Mouse (Mus musculus) layer of hippocampus, adult 2 months (tissue): ENCODE measurements at regions not wholly inside any gene's neighbourhood (a gene's known extent, or its start where the extent isn't known, plus 50 kb on each side); places are given as distances from the start of the nearest gene placed in this dataset.

Source experiments
- DNase-seq, 2 experiments: peaks; one replicate each; pipeline ENCODE4 v3.0.0; 2022; ENCODE audit warnings: low spot score in 2 of 2
- H3K27ac ChIP-seq: fragments of 200-600 bp; 2 replicates; pipeline ENCODE4 v1.8.1; 2022
- H3K4me3 ChIP-seq: fragments of 200-600 bp; 2 replicates; pipeline ENCODE4 v1.8.1; 2022; ENCODE audit warnings: mild to moderate bottlenecking
- CTCF ChIP-seq: fragments of 200-600 bp; conservative IDR thresholded peaks from 2 replicates; pipeline ENCODE4 v1.8.1; 2022; ENCODE audit warnings: antibody characterized with exemption, mild to moderate bottlenecking, moderate library complexity

GRCm38 (mm10) chr1:82106756-82107155, 126.2 kb upstream of the Gm9747 start:
- no peak for TF ChIP-seq CTCF

DNA sequence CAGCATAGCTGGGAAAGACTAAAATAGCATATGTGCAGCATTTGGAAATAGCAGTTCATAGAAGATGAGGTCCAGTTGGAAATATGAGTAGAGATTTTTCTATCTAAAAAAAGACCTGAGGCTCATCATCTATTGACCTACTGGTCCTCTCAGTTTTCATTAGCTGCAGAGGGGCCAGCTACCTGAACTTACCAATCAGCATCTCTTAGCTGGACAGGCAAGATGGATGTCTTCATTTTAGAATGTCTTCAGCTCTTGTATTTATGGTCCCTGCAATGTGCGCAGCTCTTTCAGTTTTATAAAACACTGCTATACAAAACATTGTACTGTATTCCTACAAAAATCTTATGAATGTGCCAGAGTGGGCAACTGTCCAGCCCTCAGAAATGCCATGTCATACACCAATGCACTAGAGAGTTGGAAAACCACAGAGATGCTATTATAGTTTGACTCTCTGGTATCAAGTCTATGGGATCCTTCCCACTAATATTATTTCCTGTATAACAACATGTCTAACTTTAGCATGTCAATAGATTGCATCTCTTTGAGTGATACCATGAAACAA, 122.8 kb upstream of the Gm9747 start:
- no peak for DNase-seq
- Histone ChIP-seq H3K4me3 (no peak overlapping the region), H3K27ac (no peak overlapping the region)
- TF ChIP-seq CTCF = no peak

More at GRCm38 (mm10) chr1:82106756-82107155, 126.2 kb upstream of the Gm9747 start:
- no peak overlapping the region for H3K27ac ChIP-seq
- H3K4me3 ChIP-seq = no peak overlapping the region
- DNase-seq = no peak

DNA sequence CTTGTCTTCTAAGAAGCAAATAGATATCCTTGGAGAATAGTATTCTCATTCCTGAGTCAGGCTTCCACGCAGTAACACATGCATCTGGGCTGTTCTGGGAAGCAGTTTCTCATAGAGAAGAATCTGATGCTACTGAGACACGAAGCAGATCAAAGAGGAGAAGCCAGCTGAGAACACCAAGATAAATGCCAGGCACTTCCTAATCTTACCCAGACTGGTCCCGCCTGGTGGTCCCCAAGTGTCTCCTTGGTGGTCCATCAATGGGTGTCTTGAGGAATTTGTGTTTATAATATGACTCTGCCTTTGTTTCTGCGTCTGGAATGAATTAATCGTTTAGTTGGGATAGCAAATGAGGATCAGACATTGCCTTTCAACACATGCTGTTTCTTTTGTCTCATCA, 120.5 kb upstream of the Gm9747 start:
- no peak for DNase-seq
- H3K27ac ChIP-seq = no peak overlapping the region
- no peak for TF ChIP-seq CTCF

GRCm38 (mm10) chr1:82124503-82124902, 108.4 kb upstream of the Gm9747 start:
- H3K27ac ChIP-seq = no peak overlapping the region
- TF ChIP-seq CTCF = no peak
- DNase-seq = no peak
- no peak overlapping the region for H3K4me3 ChIP-seq

More for the DNA sequence above, 120.5 kb upstream of the Gm9747 start:
- no peak overlapping the region for H3K4me3 ChIP-seq

- Histone ChIP-seq H3K4me3 (no peak overlapping the region), H3K27ac (no peak overlapping the region)
- no peak for TF ChIP-seq CTCF
- no peak for DNase-seq
Measured at GRCm38 (mm10) chr1:82129700-82130275, 103.1 kb upstream of the Gm9747 start.

- DNase-seq = no peak
- no peak for TF ChIP-seq CTCF
- H3K27ac ChIP-seq = no peak overlapping the region
Measured at GRCm38 (mm10) chr1:82132536-82132935, 100.4 kb upstream of the Gm9747 start.

DNA sequence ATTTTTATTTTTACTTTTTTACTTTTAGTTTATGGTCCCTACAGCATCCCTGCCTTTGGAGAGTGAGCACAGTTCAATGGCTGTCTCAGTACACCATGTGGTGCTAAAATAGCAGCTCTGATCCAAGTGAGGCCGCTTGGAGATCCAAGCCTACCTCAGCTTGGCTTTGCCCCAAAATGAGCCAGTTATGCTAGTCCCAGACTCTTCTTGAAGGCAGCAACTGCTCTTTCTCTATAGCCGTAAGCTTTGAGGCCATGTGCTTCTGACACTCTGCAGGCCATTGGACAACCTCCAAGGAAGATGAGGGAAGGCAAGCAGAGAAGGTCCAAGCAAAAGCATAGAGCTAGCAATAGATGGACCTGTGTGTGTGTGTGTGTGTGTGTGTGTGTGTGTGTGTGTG, 98.0 kb upstream of the Gm9747 start:
- no peak for TF ChIP-seq CTCF
- no peak overlapping the region for H3K4me3 ChIP-seq
- no peak overlapping the region for H3K27ac ChIP-seq
- DNase-seq = no peak

More at GRCm38 (mm10) chr1:82132536-82132935, 100.4 kb upstream of the Gm9747 start:
- H3K4me3 ChIP-seq = no peak overlapping the region

DNA sequence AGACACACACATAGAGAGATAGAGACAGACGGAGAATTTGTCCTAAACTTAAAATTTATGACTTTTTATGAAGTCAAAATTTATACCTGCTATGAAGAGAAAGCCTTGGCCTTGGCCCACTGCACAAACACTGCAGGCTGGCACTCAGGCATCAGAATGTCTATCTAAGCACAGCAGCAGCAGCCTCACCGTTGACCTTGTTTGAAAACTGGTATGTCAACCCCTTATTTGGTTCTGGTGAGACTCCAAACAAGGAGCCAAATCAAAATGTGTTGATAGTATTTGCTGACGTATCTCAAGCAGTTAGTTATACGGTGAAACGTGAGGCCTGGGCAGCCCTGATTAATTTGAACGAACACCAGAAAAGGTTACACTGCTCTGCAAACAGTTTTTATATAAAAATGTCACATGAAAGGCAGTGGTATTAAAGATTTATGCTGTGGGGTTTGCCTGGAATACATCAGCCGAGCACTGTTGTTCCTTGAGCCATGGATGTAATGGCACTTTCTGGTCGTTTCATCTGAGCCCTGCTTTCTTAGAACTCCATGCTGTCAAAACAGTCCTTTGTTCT, 97.1 kb upstream of the Gm9747 start:
- Histone ChIP-seq H3K27ac (no peak overlapping the region), H3K4me3 (no peak overlapping the region)
- no peak for DNase-seq
- no peak for TF ChIP-seq CTCF

- no peak overlapping the region for H3K27ac ChIP-seq
- no peak for DNase-seq
- TF ChIP-seq CTCF = no peak
Measured at GRCm38 (mm10) chr1:82145256-82145655, 87.7 kb upstream of the Gm9747 start.

GRCm38 (mm10) chr1:82150219-82151128, 82.4 kb upstream of the Gm9747 start:
- H3K4me3 ChIP-seq = no peak overlapping the region
- H3K27ac ChIP-seq = no peak overlapping the region
- no peak for TF ChIP-seq CTCF
- DNase-seq = peak; percentile 23 to 28

More at GRCm38 (mm10) chr1:82145256-82145655, 87.7 kb upstream of the Gm9747 start:
- H3K4me3 ChIP-seq = no peak overlapping the region

DNA sequence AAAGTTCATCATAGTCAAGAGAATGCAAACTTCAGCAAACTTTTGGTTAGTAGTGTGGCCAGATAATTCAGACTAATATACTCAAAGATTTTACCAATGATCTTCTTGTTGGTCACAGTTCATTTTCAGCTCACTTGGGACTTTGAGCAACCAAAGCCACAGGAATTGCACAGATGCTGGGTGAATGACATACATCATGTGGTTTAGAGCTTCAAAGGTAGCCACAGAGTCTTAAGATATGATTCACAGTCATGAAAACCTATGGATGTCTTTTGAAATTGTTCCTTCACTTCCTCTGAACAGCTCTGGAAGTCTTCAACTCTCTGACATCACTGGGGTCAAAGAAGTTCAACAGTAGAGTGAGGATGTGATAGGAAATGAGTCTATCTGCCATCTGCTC, 77.0 kb upstream of the Gm9747 start:
- TF ChIP-seq CTCF = no peak
- no peak overlapping the region for H3K4me3 ChIP-seq
- DNase-seq = no peak
- peak overlapping the region; percentile 85; the same call in 1 of the 2 replicates for H3K27ac ChIP-seq

GRCm38 (mm10) chr1:82157013-82157412, 75.9 kb upstream of the Gm9747 start:
- Histone ChIP-seq H3K4me3 (no peak overlapping the region), H3K27ac (peak overlapping the region; percentile 85)
- DNase-seq = peak; percentile 54 to 62
- no peak for TF ChIP-seq CTCF

DNA sequence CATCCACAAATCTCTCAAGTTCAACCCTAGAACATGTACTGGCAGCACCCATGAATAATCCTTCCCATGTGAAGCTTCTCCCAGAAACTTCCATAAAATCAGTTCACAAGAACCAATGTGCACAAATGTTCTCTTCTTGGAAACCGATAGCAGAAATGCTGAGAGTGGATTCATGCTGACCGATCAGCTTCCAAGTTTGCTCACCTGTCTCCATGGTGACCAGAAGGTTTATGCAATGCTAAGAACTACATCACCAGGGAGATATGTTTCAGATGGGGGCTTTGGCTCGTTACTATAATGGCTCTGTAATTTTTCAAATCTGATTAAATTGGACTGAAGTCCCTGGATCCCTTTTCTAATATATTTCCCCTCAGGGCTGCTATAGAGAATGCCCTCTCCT, 74.4 kb upstream of the Gm9747 start:
- TF ChIP-seq CTCF = no peak
- Histone ChIP-seq H3K4me3 (no peak overlapping the region), H3K27ac (peak overlapping the region; percentile 85)
- peak in 1 of 2 experiments; percentile 29 for DNase-seq
